Mouse (Mus musculus): ENCODE results near the gene Lekr1.

- no peak for TF ChIP-seq CTCF (IDR thresholded peaks at IDR 0.05; ENCODE audit: borderline replicate concordance, insufficient read depth, low read depth, low read length)
- TF ChIP-seq POLR2A (IDR thresholded peaks at IDR 0.05; ENCODE audit: borderline replicate concordance, insufficient read depth, low read length), result no peak
These were observed 148.9 kb downstream of the Lekr1 start for GRCm38 (mm10) chr3:65814881-65815280.

All from cerebellum, adult 2 months (tissue).